Mouse (Mus musculus): ENCODE data around the gene Robo1. TPM values are rescaled to one million over a fixed set of nuclear protein-coding genes. Genes with fewer than 3 reads are reported as not detected.

The Robo1 gene
- total and polyA plus RNA-seq, 3 experiments, result 0.44 TPM; not detected in 2

DNA sequence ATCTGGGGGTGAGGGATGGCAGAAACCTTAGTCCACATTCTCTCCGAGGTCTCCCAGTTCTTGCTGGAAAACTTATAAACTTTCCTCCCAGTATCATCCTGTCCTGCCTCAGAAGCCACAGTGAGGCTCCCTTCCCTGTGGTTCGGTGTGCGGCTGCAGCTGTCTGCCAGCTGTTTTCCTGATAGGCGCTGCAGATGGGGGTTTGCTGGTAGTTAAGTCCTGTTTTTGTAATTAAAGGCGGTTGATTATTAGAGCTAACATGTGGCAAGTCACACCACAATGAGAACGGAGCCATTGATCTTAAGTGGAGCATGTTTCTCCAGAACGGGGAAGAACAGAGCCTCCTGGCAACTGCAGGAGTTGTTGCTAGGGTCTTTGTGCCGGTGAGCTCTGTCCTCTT, 699.3 kb downstream of the Robo1 start:
- TF ChIP-seq TAL1 (conservative IDR thresholded peaks at IDR 0.05; ENCODE audit: low read depth, low read length) (no peak), CTCF (IDR thresholded peaks at IDR 0.05; ENCODE audit: low read depth, low read length) (no peak), GATA1 (IDR thresholded peaks at IDR 0.05; ENCODE audit: borderline replicate concordance, low read length) (no peak), POLR2AphosphoS5 (IDR thresholded peaks at IDR 0.05; ENCODE audit: insufficient replicate concordance, low read depth, low read length) (no peak), GATA2 (IDR thresholded peaks at IDR 0.05; ENCODE audit: borderline replicate concordance, low read depth, low read length) (no peak)
- ATAC-seq (ENCODE audit: extremely low read depth, insufficient number of reproducible peaks, low FRiP score, poor library complexity, severe bottlenecking), result no peak
- H3K27me3 ChIP-seq (ENCODE audit: insufficient read depth, low read length), result no peaks in the 10 kb centered on the region
- peaks cover 22% of the 10 kb centered on the region for H3K9me3 ChIP-seq (replicated peaks)
- no peak for DNase-seq (ENCODE audit: low spot score)
- H3K36me3 ChIP-seq (replicated peaks), result no peaks in the 10 kb centered on the region
- no peaks in the 10 kb centered on the region for H3K4me1 ChIP-seq (ENCODE audit: insufficient read depth, low read depth, low read length)
- no peak overlapping the region for H3K4me3 ChIP-seq (ENCODE audit: low read depth, low read length)

DNA sequence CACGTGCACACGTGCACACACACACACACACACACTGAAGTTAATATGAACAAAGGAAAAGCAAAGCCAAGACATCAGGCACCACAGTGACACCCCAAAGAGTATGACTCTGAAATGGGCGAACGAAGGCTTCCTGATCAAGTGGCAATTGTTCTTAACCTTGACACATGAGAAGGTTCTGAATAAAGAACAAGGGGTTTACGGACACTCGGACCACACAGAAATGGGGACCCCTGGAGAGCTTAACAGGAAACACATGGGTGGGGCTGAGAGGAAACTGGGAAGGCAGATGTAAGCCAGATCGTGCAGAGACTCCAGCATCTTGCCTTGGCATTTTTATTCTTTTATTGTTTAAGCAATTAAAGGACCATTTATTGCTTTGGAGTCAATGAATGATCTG, 703.2 kb downstream of the Robo1 start:
- peaks cover 34% of the 10 kb centered on the region for H3K9me3 ChIP-seq (replicated peaks)
- no peaks in the 10 kb centered on the region for H3K27me3 ChIP-seq (ENCODE audit: insufficient read depth, low read length)
- ATAC-seq (ENCODE audit: extremely low read depth, insufficient number of reproducible peaks, low FRiP score, poor library complexity, severe bottlenecking), result no peak
- DNase-seq (ENCODE audit: low spot score), result no peak
- H3K4me3 ChIP-seq (ENCODE audit: low read depth, low read length), result no peak overlapping the region
- TF ChIP-seq TAL1 (conservative IDR thresholded peaks at IDR 0.05; ENCODE audit: low read depth, low read length) (no peak), GATA1 (IDR thresholded peaks at IDR 0.05; ENCODE audit: borderline replicate concordance, low read length) (no peak), POLR2AphosphoS5 (IDR thresholded peaks at IDR 0.05; ENCODE audit: insufficient replicate concordance, low read depth, low read length) (no peak), GATA2 (IDR thresholded peaks at IDR 0.05; ENCODE audit: borderline replicate concordance, low read depth, low read length) (no peak), CTCF (IDR thresholded peaks at IDR 0.05; ENCODE audit: low read depth, low read length) (no peak)
- no peaks in the 10 kb centered on the region for H3K4me1 ChIP-seq (ENCODE audit: insufficient read depth, low read depth, low read length)
- no peaks in the 10 kb centered on the region for H3K36me3 ChIP-seq (replicated peaks)

DNA sequence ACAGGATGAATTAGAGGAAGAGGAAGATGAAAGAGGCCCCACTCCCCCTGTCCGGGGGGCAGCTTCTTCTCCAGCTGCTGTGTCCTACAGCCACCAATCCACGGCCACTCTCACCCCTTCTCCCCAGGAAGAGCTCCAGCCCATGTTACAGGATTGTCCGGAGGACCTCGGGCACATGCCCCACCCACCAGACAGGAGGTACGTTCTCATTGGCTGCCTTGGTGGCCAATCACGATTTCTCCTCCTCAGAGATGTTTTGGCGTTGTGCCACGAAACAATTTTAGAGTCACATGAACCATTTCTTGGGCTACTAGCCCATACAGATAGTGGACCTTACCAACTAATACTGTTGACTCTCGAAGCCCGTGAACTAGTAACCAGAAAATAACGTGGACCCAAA, 704.8 kb downstream of the Robo1 start:
- no peaks in the 10 kb centered on the region for H3K27me3 ChIP-seq (ENCODE audit: insufficient read depth, low read length)
- H3K4me3 ChIP-seq (ENCODE audit: low read depth, low read length), result no peak overlapping the region
- H3K4me1 ChIP-seq (ENCODE audit: insufficient read depth, low read depth, low read length), result no peaks in the 10 kb centered on the region
- no peak for TF ChIP-seq GATA2 (IDR thresholded peaks at IDR 0.05; ENCODE audit: borderline replicate concordance, low read depth, low read length)
- DNase-seq (ENCODE audit: low spot score) (no peak), ATAC-seq (ENCODE audit: extremely low read depth, insufficient number of reproducible peaks, low FRiP score, poor library complexity, severe bottlenecking) (no peak)
- peaks cover 30% of the 10 kb centered on the region for H3K9me3 ChIP-seq (replicated peaks)
- H3K36me3 ChIP-seq (replicated peaks), result no peaks in the 10 kb centered on the region

DNA sequence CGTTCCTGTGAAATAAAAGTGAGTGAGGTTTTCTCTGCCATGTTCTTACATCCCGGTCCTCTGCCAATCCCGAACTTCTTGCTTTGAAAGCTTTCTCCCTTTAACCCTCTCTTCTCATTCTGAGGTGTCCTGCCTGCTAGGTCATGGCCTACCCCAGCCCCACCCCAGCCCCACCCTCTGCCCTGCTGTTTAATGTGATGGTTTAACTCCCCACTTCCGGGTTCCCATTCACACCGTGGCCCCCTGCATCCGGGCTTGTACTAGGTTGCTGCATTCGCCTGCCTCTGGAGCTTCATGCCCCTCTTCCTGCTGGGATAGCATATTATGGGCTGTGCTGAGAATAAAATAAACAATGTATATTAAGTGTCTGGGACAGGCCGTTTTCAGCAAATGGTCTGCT, 706.4 kb downstream of the Robo1 start:
- TF ChIP-seq GATA1 (IDR thresholded peaks at IDR 0.05; ENCODE audit: borderline replicate concordance, low read length) (no peak), TAL1 (conservative IDR thresholded peaks at IDR 0.05; ENCODE audit: low read depth, low read length) (no peak), GATA2 (IDR thresholded peaks at IDR 0.05; ENCODE audit: borderline replicate concordance, low read depth, low read length) (no peak), CTCF (IDR thresholded peaks at IDR 0.05; ENCODE audit: low read depth, low read length) (no peak), POLR2AphosphoS5 (IDR thresholded peaks at IDR 0.05; ENCODE audit: insufficient replicate concordance, low read depth, low read length) (no peak)
- Histone ChIP-seq H3K4me3 (ENCODE audit: low read depth, low read length) (no peak overlapping the region), H3K36me3 (replicated peaks) (no peaks in the 10 kb centered on the region), H3K27me3 (ENCODE audit: insufficient read depth, low read length) (no peaks in the 10 kb centered on the region), H3K9me3 (replicated peaks) (peaks cover 25% of the 10 kb centered on the region), H3K4me1 (ENCODE audit: insufficient read depth, low read depth, low read length) (no peaks in the 10 kb centered on the region)
- ATAC-seq (ENCODE audit: extremely low read depth, insufficient number of reproducible peaks, low FRiP score, poor library complexity, severe bottlenecking), result no peak
- no peak for DNase-seq (ENCODE audit: low spot score)

DNA sequence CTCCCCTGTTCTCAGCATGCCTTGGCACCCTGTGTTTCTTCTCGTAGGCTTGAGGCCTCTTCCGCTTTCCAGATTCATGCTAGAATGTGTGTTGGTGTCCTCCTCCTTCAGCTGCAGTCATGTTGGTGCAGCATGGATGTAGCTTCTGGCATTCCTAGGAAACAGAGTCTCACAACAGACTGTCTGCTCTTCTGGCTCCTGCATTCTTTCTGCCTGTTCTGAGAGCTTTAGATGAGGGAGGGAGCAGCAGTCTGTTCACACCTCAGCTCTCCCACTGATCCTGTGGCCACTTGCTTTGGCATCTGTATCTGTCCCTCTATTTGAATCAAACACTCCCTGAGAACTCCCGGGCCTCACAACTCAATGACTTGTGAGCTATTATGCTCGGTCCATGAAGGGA, 707.9 kb downstream of the Robo1 start:
- ATAC-seq (ENCODE audit: extremely low read depth, insufficient number of reproducible peaks, low FRiP score, poor library complexity, severe bottlenecking) (no peak), DNase-seq (ENCODE audit: low spot score) (no peak)
- no peak for TF ChIP-seq GATA1 (IDR thresholded peaks at IDR 0.05; ENCODE audit: borderline replicate concordance, low read length)
- TF ChIP-seq POLR2AphosphoS5 (IDR thresholded peaks at IDR 0.05; ENCODE audit: insufficient replicate concordance, low read depth, low read length), result no peak
- no peak for TF ChIP-seq CTCF (IDR thresholded peaks at IDR 0.05; ENCODE audit: low read depth, low read length)
- no peak for TF ChIP-seq TAL1 (conservative IDR thresholded peaks at IDR 0.05; ENCODE audit: low read depth, low read length)
- no peak for TF ChIP-seq GATA2 (IDR thresholded peaks at IDR 0.05; ENCODE audit: borderline replicate concordance, low read depth, low read length)
- Histone ChIP-seq H3K4me3 (ENCODE audit: low read depth, low read length) (no peak overlapping the region), H3K4me1 (ENCODE audit: insufficient read depth, low read depth, low read length) (no peaks in the 10 kb centered on the region), H3K36me3 (replicated peaks) (no peaks in the 10 kb centered on the region), H3K27me3 (ENCODE audit: insufficient read depth, low read length) (no peaks in the 10 kb centered on the region), H3K9me3 (replicated peaks) (peaks cover 24% of the 10 kb centered on the region)

DNA sequence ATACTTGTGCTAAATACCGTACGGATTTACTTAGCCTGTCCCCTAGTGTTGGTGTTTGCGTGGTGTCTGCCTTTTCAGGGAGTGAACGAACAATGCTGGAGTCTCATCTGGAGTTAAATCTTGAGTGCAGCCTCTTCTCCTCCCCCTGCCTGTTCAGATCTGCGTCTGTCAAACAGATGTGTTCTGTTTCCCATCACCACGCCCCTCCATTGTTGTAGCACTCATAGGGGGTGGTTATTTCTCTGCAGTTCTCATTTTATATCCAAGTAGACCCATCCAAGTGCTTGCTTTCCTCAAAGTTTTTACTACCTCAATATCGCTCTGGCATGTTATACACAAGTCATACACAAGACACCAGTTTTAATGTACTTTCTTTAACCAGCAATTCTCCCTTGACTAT, 708.7 kb downstream of the Robo1 start:
- no peak for DNase-seq (ENCODE audit: low spot score)
- Histone ChIP-seq H3K27me3 (ENCODE audit: insufficient read depth, low read length) (no peaks in the 10 kb centered on the region), H3K9me3 (replicated peaks) (peaks cover 18% of the 10 kb centered on the region), H3K4me1 (ENCODE audit: insufficient read depth, low read depth, low read length) (no peaks in the 10 kb centered on the region), H3K4me3 (ENCODE audit: low read depth, low read length) (no peak overlapping the region), H3K36me3 (replicated peaks) (no peaks in the 10 kb centered on the region)
- no peak for TF ChIP-seq TAL1 (conservative IDR thresholded peaks at IDR 0.05; ENCODE audit: low read depth, low read length)
- no peak for TF ChIP-seq CTCF (IDR thresholded peaks at IDR 0.05; ENCODE audit: low read depth, low read length)
- no peak for TF ChIP-seq GATA1 (IDR thresholded peaks at IDR 0.05; ENCODE audit: borderline replicate concordance, low read length)
- no peak for TF ChIP-seq POLR2AphosphoS5 (IDR thresholded peaks at IDR 0.05; ENCODE audit: insufficient replicate concordance, low read depth, low read length)
- TF ChIP-seq GATA2 (IDR thresholded peaks at IDR 0.05; ENCODE audit: borderline replicate concordance, low read depth, low read length), result no peak
- ATAC-seq (ENCODE audit: extremely low read depth, insufficient number of reproducible peaks, low FRiP score, poor library complexity, severe bottlenecking), result no peak

DNA sequence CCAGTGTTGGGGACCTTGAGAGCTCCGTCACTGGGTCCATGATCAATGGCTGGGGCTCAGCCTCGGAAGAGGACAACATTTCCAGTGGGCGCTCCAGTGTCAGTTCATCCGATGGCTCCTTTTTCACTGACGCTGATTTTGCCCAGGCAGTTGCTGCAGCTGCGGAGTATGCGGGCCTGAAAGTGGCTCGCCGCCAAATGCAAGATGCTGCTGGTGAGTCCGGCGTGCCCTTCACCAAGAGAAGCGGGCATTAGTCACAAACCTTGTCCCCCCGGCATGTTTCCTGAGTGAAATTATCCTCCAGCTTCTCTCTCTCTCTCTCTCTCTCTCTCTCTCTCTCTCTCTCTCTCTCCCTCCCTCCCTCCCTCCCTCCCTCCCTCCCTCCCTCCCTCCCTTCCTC, 716.2 kb downstream of the Robo1 start:
- ATAC-seq (ENCODE audit: extremely low read depth, insufficient number of reproducible peaks, low FRiP score, poor library complexity, severe bottlenecking) (no peak), DNase-seq (ENCODE audit: low spot score) (no peak)
- Histone ChIP-seq H3K4me1 (ENCODE audit: insufficient read depth, low read depth, low read length) (no peaks in the 10 kb centered on the region), H3K27me3 (ENCODE audit: insufficient read depth, low read length) (no peaks in the 10 kb centered on the region), H3K9me3 (replicated peaks) (peaks cover 21% of the 10 kb centered on the region), H3K36me3 (replicated peaks) (no peaks in the 10 kb centered on the region), H3K4me3 (ENCODE audit: low read depth, low read length) (no peak overlapping the region)
- TF ChIP-seq GATA2 (IDR thresholded peaks at IDR 0.05; ENCODE audit: borderline replicate concordance, low read depth, low read length), result no peak
- TF ChIP-seq POLR2AphosphoS5 (IDR thresholded peaks at IDR 0.05; ENCODE audit: insufficient replicate concordance, low read depth, low read length), result no peak
- TF ChIP-seq CTCF (IDR thresholded peaks at IDR 0.05; ENCODE audit: low read depth, low read length), result no peak
- no peak for TF ChIP-seq GATA1 (IDR thresholded peaks at IDR 0.05; ENCODE audit: borderline replicate concordance, low read length)
- no peak for TF ChIP-seq TAL1 (conservative IDR thresholded peaks at IDR 0.05; ENCODE audit: low read depth, low read length)
